Mouse (Mus musculus): ENCODE results near the gene Pomt2. TPM values are rescaled to one million over a fixed set of nuclear protein-coding genes. Genes with fewer than 3 reads are reported as not detected.

Pomt2 gene
- polyA plus RNA-seq, 1 experiment, result 22.4 TPM

DNA sequence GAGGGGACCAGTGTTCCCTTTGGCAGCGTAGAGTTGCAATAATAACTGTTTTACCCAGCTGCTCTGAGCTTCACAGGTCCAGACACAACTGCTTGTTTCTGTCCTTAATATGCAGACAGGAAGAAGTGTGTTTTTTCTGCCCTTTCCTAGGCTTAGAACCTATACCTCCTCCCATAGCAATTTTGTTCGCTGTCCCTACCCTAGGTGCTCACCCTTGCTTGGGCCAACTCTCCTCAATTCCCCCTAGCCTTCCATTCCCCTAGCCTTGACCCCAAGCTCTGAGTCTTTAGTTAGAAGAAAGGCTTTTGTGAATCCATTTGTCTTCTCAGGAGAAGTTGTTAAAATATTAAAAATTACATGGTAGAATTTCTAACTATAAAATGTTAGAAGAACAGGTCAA lies 9.0 kb downstream of the Pomt2 start:
- Histone ChIP-seq H3K4me1 (ENCODE audit: control insufficient read depth, insufficient read depth, low read length) (no peaks in the 10 kb centered on the region), H3K27ac (ENCODE audit: insufficient read depth, low read length) (no peak overlapping the region), H3K27me3 (ENCODE audit: control insufficient read depth, insufficient read depth, low read length) (no peaks in the 10 kb centered on the region), H3K4me3 (replicated peaks; ENCODE audit: insufficient read depth, low read depth, low read length) (no peak overlapping the region)
- no peak for DNase-seq
- 81% methylated on average over 2 of the region's 2 CpGs for WGBS
- no peak for TF ChIP-seq CTCF (IDR thresholded peaks at IDR 0.05; ENCODE audit: borderline replicate concordance, insufficient read depth, low read depth, low read length)
- TF ChIP-seq POLR2A (IDR thresholded peaks at IDR 0.05; ENCODE audit: borderline replicate concordance, insufficient read depth, low read length), result no peak

DNA sequence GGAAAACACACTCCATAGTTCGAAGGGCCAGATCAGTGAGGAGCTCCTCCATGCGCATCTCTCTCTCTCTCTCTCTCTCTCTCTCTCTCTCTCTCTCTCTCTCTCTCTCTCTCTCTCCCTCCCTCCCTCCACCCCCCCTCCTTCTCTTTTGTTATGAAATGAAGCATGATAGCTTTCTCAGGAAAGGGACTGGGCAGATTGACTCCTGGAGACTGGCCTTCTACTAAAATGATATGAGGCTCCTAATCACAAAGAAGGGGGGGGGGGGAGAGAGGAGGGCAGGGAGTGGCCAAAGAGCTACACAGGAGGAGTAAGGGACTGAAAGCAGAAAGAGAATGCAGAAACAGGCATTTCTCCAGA lies 9.4 kb downstream of the Pomt2 start:
- Histone ChIP-seq H3K4me3 (replicated peaks; ENCODE audit: insufficient read depth, low read depth, low read length) (no peak overlapping the region), H3K4me1 (ENCODE audit: control insufficient read depth, insufficient read depth, low read length) (no peaks in the 10 kb centered on the region), H3K27ac (ENCODE audit: insufficient read depth, low read length) (no peak overlapping the region), H3K27me3 (ENCODE audit: control insufficient read depth, insufficient read depth, low read length) (no peaks in the 10 kb centered on the region)
- WGBS, result 48% methylated on average over 2 of the region's 2 CpGs
- no peak for DNase-seq
- no peak for TF ChIP-seq POLR2A (IDR thresholded peaks at IDR 0.05; ENCODE audit: borderline replicate concordance, insufficient read depth, low read length)
- no peak for TF ChIP-seq CTCF (IDR thresholded peaks at IDR 0.05; ENCODE audit: borderline replicate concordance, insufficient read depth, low read depth, low read length)

- H3K4me3 ChIP-seq (replicated peaks; ENCODE audit: insufficient read depth, low read depth, low read length), result no peak overlapping the region
- no peaks in the 10 kb centered on the region for H3K4me1 ChIP-seq (ENCODE audit: control insufficient read depth, insufficient read depth, low read length)
- TF ChIP-seq CTCF (IDR thresholded peaks at IDR 0.05; ENCODE audit: borderline replicate concordance, insufficient read depth, low read depth, low read length) (no peak), POLR2A (IDR thresholded peaks at IDR 0.05; ENCODE audit: borderline replicate concordance, insufficient read depth, low read length) (no peak)
- no peak overlapping the region for H3K27ac ChIP-seq (ENCODE audit: insufficient read depth, low read length)
- no peaks in the 10 kb centered on the region for H3K27me3 ChIP-seq (ENCODE audit: control insufficient read depth, insufficient read depth, low read length)
- DNase-seq, result no peak
- 59% methylated on average over 15 of the region's 15 CpGs for WGBS
Observed at GRCm38 (mm10) chr12:87137439-87138341, 10.1 kb downstream of the Pomt2 start.

DNA sequence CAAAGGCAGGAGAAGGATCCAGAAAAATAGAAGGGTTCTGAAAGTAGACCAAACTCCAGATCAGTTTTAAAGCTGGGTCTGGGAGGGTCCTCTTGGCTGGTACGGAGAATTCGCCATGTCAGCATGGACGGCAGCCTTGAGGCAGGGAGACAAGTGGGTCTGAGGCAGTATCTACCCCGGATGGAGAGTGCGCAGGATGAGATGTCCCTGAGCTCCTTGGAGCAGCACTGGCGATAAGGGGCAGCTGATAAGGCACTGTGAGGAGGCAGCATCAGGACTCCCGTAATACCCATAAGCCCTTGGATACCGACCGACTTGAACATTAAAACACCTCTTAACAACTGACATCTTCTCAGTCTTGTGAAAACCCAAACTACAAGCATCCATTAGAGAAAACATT lies 15.0 kb downstream of the Pomt2 start:
- no peak for DNase-seq
- Histone ChIP-seq H3K4me3 (replicated peaks; ENCODE audit: insufficient read depth, low read depth, low read length) (no peak overlapping the region), H3K4me1 (ENCODE audit: control insufficient read depth, insufficient read depth, low read length) (no peaks in the 10 kb centered on the region), H3K27me3 (ENCODE audit: control insufficient read depth, insufficient read depth, low read length) (no peaks in the 10 kb centered on the region), H3K27ac (ENCODE audit: insufficient read depth, low read length) (no peak overlapping the region)
- WGBS, result 96% methylated on average over 9 of the region's 9 CpGs
- no peak for TF ChIP-seq POLR2A (IDR thresholded peaks at IDR 0.05; ENCODE audit: borderline replicate concordance, insufficient read depth, low read length)
- TF ChIP-seq CTCF (IDR thresholded peaks at IDR 0.05; ENCODE audit: borderline replicate concordance, insufficient read depth, low read depth, low read length), result no peak

GRCm38 (mm10) chr12:87132210-87132609 lies 15.6 kb downstream of the Pomt2 start:
- H3K4me1 ChIP-seq (ENCODE audit: control insufficient read depth, insufficient read depth, low read length), result no peaks in the 10 kb centered on the region
- no peak for TF ChIP-seq CTCF (IDR thresholded peaks at IDR 0.05; ENCODE audit: borderline replicate concordance, insufficient read depth, low read depth, low read length)
- TF ChIP-seq POLR2A (IDR thresholded peaks at IDR 0.05; ENCODE audit: borderline replicate concordance, insufficient read depth, low read length), result no peak
- no peak for DNase-seq
- H3K27ac ChIP-seq (ENCODE audit: insufficient read depth, low read length), result no peak overlapping the region
- no peaks in the 10 kb centered on the region for H3K27me3 ChIP-seq (ENCODE audit: control insufficient read depth, insufficient read depth, low read length)
- no peak overlapping the region for H3K4me3 ChIP-seq (replicated peaks; ENCODE audit: insufficient read depth, low read depth, low read length)
- 47% methylated on average over 6 of the region's 6 CpGs for WGBS

- H3K27ac ChIP-seq (ENCODE audit: insufficient read depth, low read length), result no peak overlapping the region
- no peaks in the 10 kb centered on the region for H3K4me1 ChIP-seq (ENCODE audit: control insufficient read depth, insufficient read depth, low read length)
- no peak for DNase-seq
- no peaks in the 10 kb centered on the region for H3K27me3 ChIP-seq (ENCODE audit: control insufficient read depth, insufficient read depth, low read length)
- TF ChIP-seq CTCF (IDR thresholded peaks at IDR 0.05; ENCODE audit: borderline replicate concordance, insufficient read depth, low read depth, low read length) (peak; percentile 18; the same call in 1 of the 2 replicates), POLR2A (IDR thresholded peaks at IDR 0.05; ENCODE audit: borderline replicate concordance, insufficient read depth, low read length) (no peak)
- WGBS, result 28% methylated on average over 3 of the region's 3 CpGs
- no peak overlapping the region for H3K4me3 ChIP-seq (replicated peaks; ENCODE audit: insufficient read depth, low read depth, low read length)
Observed at GRCm38 (mm10) chr12:87131619-87132018, 16.1 kb downstream of the Pomt2 start.

GRCm38 (mm10) chr12:87131181-87131580 lies 16.6 kb downstream of the Pomt2 start:
- Histone ChIP-seq H3K27me3 (ENCODE audit: control insufficient read depth, insufficient read depth, low read length) (no peaks in the 10 kb centered on the region), H3K4me1 (ENCODE audit: control insufficient read depth, insufficient read depth, low read length) (no peaks in the 10 kb centered on the region), H3K4me3 (replicated peaks; ENCODE audit: insufficient read depth, low read depth, low read length) (no peak overlapping the region), H3K27ac (ENCODE audit: insufficient read depth, low read length) (no peak overlapping the region)
- no peak for DNase-seq
- TF ChIP-seq CTCF (IDR thresholded peaks at IDR 0.05; ENCODE audit: borderline replicate concordance, insufficient read depth, low read depth, low read length), result no peak
- no peak for TF ChIP-seq POLR2A (IDR thresholded peaks at IDR 0.05; ENCODE audit: borderline replicate concordance, insufficient read depth, low read length)
- WGBS, result 28% methylated on average over 2 of the region's 2 CpGs

GRCm38 (mm10) chr12:87130224-87130623 lies 17.5 kb downstream of the Pomt2 start:
- 94% methylated on average over 4 of the region's 4 CpGs for WGBS
- no peak overlapping the region for H3K4me3 ChIP-seq (replicated peaks; ENCODE audit: insufficient read depth, low read depth, low read length)
- no peaks in the 10 kb centered on the region for H3K27me3 ChIP-seq (ENCODE audit: control insufficient read depth, insufficient read depth, low read length)
- H3K27ac ChIP-seq (ENCODE audit: insufficient read depth, low read length), result no peak overlapping the region
- no peak for TF ChIP-seq POLR2A (IDR thresholded peaks at IDR 0.05; ENCODE audit: borderline replicate concordance, insufficient read depth, low read length)
- no peak for TF ChIP-seq CTCF (IDR thresholded peaks at IDR 0.05; ENCODE audit: borderline replicate concordance, insufficient read depth, low read depth, low read length)
- no peak for DNase-seq
- no peaks in the 10 kb centered on the region for H3K4me1 ChIP-seq (ENCODE audit: control insufficient read depth, insufficient read depth, low read length)

All from cerebellum, adult 2 months (tissue).